Mouse (Mus musculus): ENCODE measurements at regions not wholly inside any gene's neighbourhood (a gene's known extent, or its start where the extent isn't known, plus 50 kb on each side); places are given as distances from the start of the nearest gene placed in this dataset.

DNA sequence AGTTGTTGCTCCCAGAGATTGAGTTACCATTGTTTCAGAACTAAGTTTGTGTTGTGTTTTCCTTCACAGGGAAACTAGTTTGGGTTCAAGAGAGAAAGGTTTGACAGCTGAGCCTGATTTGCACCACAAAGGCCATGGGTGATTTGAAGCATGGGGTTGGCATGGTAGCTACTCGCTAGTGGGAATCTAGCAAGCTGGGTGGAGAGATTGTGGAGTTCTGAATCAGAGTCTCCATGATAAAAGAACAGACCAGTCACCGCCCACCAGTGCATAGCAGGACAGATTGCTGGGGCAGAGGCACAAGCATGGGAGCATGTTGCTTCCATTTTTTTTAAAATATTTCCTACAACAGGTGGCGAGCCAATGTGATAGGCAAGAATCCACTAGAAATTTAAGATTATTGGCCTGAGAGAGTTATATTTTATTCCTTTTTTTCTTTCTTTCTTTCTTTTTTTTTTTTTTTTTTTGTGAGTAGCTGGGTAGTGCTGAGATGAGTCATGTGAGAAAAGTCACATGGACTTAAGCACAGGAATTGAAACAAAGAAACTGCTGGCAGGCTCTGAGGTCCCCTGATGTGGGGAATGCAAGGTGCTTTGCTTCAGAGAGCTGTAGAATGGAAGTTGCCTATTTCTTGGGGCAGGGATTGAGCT is 367.4 kb upstream of the Marcks start:
- Histone ChIP-seq H3K4me1 (no peaks in the 10 kb centered on the region), H3K4me3 (no peak overlapping the region), H3K27me3 (replicated peaks) (no peaks in the 10 kb centered on the region), H3K9ac (no peak overlapping the region), H3K27ac (no peak overlapping the region), H3K4me2 (no peak overlapping the region), H3K36me3 (no peaks in the 10 kb centered on the region), H3K9me3 (replicated peaks) (no peaks in the 10 kb centered on the region)
- ATAC-seq: no peak
- WGBS (ENCODE audit: insufficient replicate concordance): 63% methylated on average over 3 of the region's 3 CpGs

DNA sequence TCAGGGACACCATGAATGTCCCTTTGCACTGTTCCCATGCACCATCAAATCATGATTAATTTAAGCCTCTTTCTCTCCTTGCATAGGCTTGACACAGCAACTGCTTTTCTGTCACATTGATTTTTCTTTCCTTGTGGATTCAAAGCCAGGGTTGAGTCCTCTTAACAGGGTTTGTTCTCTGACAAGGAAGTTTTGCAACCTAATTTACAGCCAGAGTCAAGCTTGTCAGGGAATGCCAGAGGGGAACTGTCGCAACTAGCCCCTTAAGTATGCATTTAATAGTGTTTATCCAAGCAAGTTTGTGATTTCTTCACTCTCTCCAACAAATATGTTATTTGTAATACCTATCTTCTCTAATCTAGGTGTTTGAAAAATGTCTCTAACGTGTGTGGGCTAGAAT is 365.7 kb upstream of the Marcks start:
- no peaks in the 10 kb centered on the region for H3K27me3 ChIP-seq (replicated peaks)
- no peak overlapping the region for H3K4me2 ChIP-seq
- no peaks in the 10 kb centered on the region for H3K9me3 ChIP-seq (replicated peaks)
- H3K9ac ChIP-seq: no peak overlapping the region
- H3K36me3 ChIP-seq: no peaks in the 10 kb centered on the region
- ATAC-seq: no peak
- no peak overlapping the region for H3K4me3 ChIP-seq
- no peaks in the 10 kb centered on the region for H3K4me1 ChIP-seq
- 48% methylated on average over 2 of the region's 2 CpGs for WGBS (ENCODE audit: insufficient replicate concordance)
- H3K27ac ChIP-seq: no peak overlapping the region

DNA sequence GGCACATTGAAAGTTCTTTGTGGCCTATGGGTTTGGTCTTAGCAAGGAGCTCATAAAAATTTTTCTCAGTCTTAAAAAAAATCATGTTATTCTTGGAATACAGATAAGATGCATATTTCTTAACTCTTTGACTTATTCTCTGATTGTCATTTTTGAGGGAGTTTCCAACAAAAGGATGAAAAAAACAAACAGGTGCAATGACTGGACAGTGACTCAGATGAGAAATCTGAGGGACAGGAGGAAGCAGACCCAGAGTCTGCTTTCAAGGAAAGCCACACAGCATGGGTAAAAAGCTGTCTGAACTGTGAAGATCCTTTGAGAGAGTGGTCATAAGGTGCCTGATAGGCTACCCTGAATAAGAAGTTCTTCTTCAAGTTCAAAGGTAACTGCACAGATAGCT is 363.8 kb upstream of the Marcks start:
- H3K4me1 ChIP-seq: no peaks in the 10 kb centered on the region
- no peaks in the 10 kb centered on the region for H3K9me3 ChIP-seq (replicated peaks)
- no peaks in the 10 kb centered on the region for H3K27me3 ChIP-seq (replicated peaks)
- no peak overlapping the region for H3K4me2 ChIP-seq
- no peaks in the 10 kb centered on the region for H3K36me3 ChIP-seq
- H3K27ac ChIP-seq: no peak overlapping the region
- H3K9ac ChIP-seq: no peak overlapping the region
- H3K4me3 ChIP-seq: no peak overlapping the region
- ATAC-seq: no peak

DNA sequence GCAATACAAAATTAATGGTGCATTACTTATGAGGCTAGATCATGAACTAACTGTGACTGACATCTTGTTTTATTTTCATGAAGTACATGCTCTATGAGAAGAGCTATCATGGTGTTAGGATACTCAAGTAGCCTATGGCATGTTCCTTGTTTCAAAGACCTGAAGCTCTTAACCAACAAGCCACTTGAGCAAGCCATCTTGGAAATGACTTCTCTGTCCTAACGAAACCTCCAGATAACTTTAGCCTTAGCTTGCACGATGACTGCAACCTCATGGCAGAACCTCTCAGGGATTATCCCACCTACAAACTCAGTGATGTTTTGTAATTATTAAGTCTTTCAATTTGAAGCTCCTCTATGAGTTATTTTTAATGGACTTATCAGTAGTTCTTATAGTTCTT is 362.3 kb upstream of the Marcks start:
- Histone ChIP-seq H3K27ac (no peak overlapping the region), H3K36me3 (no peaks in the 10 kb centered on the region), H3K9me3 (replicated peaks) (no peaks in the 10 kb centered on the region), H3K4me2 (no peak overlapping the region), H3K9ac (no peak overlapping the region), H3K27me3 (replicated peaks) (no peaks in the 10 kb centered on the region), H3K4me3 (no peak overlapping the region), H3K4me1 (no peaks in the 10 kb centered on the region)
- ATAC-seq: no peak
- 74% methylated on average over 2 of the region's 2 CpGs for WGBS (ENCODE audit: insufficient replicate concordance)

DNA sequence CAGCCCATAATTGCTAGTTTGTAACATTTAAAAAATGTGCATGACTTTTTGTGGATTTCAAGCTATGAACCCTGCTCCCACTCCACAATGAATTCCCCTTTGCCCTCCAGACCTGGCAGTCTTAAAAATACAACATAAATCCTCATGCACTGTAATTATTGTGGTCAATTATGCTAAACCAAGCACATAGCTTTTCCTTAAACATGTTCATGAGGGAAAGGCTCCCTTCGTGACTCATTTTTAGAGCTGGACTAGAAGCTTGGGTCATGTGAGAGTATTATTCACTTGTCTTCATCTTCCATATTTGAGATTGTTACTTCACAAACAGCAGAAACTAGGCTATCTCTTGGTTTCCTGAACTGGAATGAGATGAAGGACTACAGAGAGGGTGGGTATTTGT is 356.7 kb upstream of the Marcks start:
- no peak overlapping the region for H3K4me2 ChIP-seq
- no peaks in the 10 kb centered on the region for H3K9me3 ChIP-seq (replicated peaks)
- no peaks in the 10 kb centered on the region for H3K36me3 ChIP-seq
- H3K27me3 ChIP-seq (replicated peaks): no peaks in the 10 kb centered on the region
- no peaks in the 10 kb centered on the region for H3K4me1 ChIP-seq
- H3K4me3 ChIP-seq: no peak overlapping the region
- no peak overlapping the region for H3K9ac ChIP-seq
- H3K27ac ChIP-seq: no peak overlapping the region
- 74% methylated on average over 1 of the region's 1 CpGs for WGBS (ENCODE audit: insufficient replicate concordance)
- no peak for ATAC-seq

DNA sequence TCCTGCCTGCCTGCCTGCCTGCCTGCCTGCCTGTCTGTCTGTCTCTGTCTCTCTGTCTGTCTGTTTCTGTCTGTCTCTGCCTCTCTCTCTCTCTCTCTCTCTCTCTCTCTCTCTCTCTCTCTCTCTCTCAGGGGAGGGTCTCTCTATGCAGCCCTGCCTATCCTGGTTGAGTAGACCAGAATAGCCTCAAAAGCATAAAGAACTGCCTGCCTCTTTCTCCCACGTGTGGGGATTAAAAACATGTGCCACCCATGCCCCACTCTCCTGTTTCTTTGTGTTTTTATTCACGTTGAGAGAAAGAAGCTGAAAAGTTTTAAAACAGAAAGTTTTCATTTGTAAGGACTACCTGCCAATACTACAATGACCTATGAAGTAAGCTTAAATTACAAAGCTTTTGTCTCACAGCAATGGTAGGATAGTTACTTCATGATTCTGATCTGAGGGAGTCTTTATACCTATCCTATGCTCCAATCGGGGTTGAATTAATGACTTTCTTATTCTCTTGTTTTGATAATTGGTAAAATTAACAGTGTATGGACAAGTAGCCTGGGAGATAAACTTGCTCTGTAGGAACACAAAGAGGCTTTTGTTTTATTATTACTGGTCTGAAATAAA is 355.9 kb upstream of the Marcks start:
- ATAC-seq: no peak
- Histone ChIP-seq H3K4me2 (no peak overlapping the region), H3K9me3 (replicated peaks) (no peaks in the 10 kb centered on the region), H3K4me1 (no peaks in the 10 kb centered on the region), H3K27me3 (replicated peaks) (no peaks in the 10 kb centered on the region), H3K4me3 (no peak overlapping the region), H3K36me3 (no peaks in the 10 kb centered on the region), H3K27ac (no peak overlapping the region), H3K9ac (no peak overlapping the region)
- WGBS (ENCODE audit: insufficient replicate concordance): 42% methylated on average over 3 of the region's 3 CpGs

DNA sequence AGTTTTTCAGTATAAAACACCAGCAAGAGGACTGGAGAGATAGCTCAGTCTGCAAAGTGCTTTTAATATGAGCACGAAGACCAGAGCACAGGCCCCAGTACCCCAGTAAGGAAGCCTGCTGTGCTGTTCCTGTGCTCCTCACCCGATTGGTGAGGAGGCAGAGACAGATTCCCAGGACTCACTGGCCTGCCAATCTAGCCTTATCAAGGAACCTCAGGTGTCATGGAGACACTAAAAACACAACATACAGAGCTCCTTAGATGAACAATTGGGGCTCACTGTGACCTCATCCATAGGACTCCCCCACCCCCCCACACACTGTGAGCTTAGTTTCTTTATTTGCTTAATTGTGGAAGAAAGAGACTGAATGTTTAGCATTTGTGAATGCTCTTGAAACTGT is 355.4 kb upstream of the Marcks start:
- Histone ChIP-seq H3K4me3 (no peak overlapping the region), H3K9ac (no peak overlapping the region), H3K4me2 (no peak overlapping the region), H3K27me3 (replicated peaks) (no peaks in the 10 kb centered on the region), H3K9me3 (replicated peaks) (no peaks in the 10 kb centered on the region), H3K36me3 (no peaks in the 10 kb centered on the region), H3K4me1 (no peaks in the 10 kb centered on the region), H3K27ac (no peak overlapping the region)
- 48% methylated on average over 2 of the region's 2 CpGs for WGBS (ENCODE audit: insufficient replicate concordance)
- no peak for ATAC-seq

DNA sequence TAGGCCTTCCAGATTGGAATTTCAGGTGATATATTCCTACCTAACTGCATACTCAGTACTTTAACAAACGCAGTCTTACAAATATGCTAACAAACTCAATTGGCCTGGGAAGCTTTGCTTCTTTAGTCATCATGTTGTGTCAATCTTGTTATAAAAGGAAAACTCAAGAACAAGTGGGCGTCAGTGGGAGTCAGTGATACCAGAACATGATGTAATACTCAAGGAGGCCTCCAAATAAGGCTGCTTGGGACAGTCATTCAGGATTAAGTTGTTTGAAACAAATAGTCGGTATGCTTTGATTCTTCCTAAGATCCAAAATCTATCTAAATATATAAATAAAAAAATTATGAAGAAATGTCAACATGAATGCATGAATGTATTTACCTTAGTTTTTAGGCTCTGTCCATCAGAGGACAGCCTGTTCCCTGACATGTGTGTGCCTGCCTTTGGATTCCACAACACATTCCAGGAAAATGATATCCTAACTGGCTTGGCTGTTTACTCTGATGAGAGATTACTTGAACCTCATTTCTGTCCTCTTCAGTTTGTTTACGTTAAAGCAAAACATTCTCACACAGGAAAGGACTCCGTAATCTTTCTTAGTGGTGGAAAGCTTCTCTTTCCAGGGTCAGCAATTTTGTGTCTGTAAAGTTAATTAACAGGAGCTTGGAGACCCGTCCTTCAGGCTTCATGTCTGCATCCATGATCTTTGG is 345.7 kb upstream of the Marcks start:
- no peaks in the 10 kb centered on the region for H3K36me3 ChIP-seq
- no peaks in the 10 kb centered on the region for H3K27me3 ChIP-seq (replicated peaks)
- no peak overlapping the region for H3K27ac ChIP-seq
- H3K9ac ChIP-seq: no peak overlapping the region
- ATAC-seq: no peak
- no peak overlapping the region for H3K4me3 ChIP-seq
- WGBS (ENCODE audit: insufficient replicate concordance): 56% methylated on average over 6 of the region's 6 CpGs
- H3K9me3 ChIP-seq (replicated peaks): no peaks in the 10 kb centered on the region
- no peaks in the 10 kb centered on the region for H3K4me1 ChIP-seq
- H3K4me2 ChIP-seq: no peak overlapping the region

DNA sequence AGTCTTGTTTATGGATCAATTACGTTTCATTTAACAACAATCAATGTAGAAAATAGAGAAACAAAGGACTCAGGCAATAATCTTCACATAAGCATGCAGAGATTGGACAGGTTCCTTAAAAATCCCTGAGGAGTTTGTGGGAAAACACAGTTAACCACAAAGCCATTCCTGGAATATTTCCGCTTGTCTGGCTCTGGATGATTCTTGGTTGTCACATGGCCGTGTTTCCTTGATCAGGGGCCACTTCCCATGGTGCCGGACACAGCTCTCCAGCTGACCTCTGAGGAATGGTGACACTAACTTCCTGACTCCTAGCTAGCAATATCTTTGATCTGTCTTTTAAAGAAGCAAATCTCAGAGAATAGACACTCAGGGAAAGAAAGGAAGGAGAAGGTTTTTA is 344.8 kb upstream of the Marcks start:
- no peak overlapping the region for H3K27ac ChIP-seq
- H3K4me1 ChIP-seq: no peaks in the 10 kb centered on the region
- H3K4me2 ChIP-seq: no peak overlapping the region
- H3K4me3 ChIP-seq: no peak overlapping the region
- no peak for ATAC-seq
- H3K36me3 ChIP-seq: no peaks in the 10 kb centered on the region
- H3K9me3 ChIP-seq (replicated peaks): no peaks in the 10 kb centered on the region
- H3K9ac ChIP-seq: no peak overlapping the region
- WGBS (ENCODE audit: insufficient replicate concordance): 39% methylated on average over 4 of the region's 4 CpGs
- no peaks in the 10 kb centered on the region for H3K27me3 ChIP-seq (replicated peaks)

DNA sequence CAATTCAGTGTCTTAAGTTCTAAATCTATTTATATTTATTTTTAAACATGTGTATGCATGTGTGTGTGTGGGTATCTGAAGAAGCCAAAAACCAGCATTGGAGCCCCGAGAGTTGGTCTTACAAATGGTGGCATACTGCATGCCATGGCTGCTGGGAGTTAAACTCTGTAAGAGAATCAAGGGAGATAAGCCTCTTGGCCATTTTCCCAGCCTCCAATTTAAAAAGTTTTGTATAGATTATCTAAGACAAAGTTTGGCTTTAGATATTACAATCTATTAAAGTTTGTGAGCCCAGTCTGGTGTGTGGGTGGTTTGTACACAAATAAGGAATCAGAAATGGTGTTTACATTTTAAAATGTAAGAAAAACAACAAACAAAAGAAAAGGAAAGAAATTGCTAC is 343.2 kb upstream of the Marcks start:
- no peak for ATAC-seq
- no peaks in the 10 kb centered on the region for H3K36me3 ChIP-seq
- H3K27ac ChIP-seq: no peak overlapping the region
- no peaks in the 10 kb centered on the region for H3K4me1 ChIP-seq
- H3K9ac ChIP-seq: no peak overlapping the region
- no peaks in the 10 kb centered on the region for H3K9me3 ChIP-seq (replicated peaks)
- 61% methylated on average over 1 of the region's 1 CpGs for WGBS (ENCODE audit: insufficient replicate concordance)
- H3K4me3 ChIP-seq: no peak overlapping the region
- H3K4me2 ChIP-seq: no peak overlapping the region
- no peaks in the 10 kb centered on the region for H3K27me3 ChIP-seq (replicated peaks)

DNA sequence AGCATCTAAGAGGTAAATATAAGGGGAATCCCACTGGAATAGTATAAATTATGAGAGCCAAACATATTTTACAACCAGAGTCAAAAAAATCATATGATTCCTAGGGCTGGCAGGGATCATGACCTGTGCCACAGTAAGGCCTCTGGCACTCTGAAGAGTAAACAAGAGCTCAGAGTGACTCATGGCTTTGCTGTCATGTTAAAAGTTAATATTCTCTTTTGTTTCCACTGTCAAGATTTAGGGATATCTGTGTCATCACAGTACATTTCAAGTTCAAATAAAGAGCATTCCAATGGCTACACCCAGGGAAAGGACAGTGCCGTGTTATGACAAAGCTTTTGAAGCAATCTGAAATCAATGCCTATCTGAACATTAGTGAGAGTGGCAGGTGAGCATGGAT is 341.6 kb upstream of the Marcks start:
- Histone ChIP-seq H3K36me3 (no peaks in the 10 kb centered on the region), H3K9me3 (replicated peaks) (no peaks in the 10 kb centered on the region), H3K4me2 (no peak overlapping the region), H3K27me3 (replicated peaks) (no peaks in the 10 kb centered on the region), H3K27ac (no peak overlapping the region), H3K4me3 (no peak overlapping the region), H3K4me1 (no peaks in the 10 kb centered on the region), H3K9ac (no peak overlapping the region)
- 67% methylated on average over 1 of the region's 1 CpGs for WGBS (ENCODE audit: insufficient replicate concordance)
- no peak for ATAC-seq

DNA sequence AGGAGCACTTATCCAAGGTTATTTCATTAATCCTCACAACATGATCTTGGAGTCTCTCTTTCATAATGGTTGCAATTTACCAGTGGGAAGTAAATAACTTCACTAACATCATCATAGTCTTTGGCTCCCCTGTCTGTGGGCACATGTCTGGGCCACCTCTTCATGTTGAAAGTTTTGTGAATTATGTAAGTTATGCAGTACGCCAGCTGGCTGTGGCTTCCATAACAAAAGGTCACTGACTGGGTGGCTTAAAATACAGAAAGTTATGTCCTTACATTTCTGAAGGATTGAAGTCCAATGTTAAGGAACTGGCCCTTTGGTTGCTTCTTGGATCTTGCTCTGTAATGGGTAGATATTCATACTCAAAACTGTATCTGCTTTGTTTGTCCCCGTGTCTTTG is 339.4 kb upstream of the Marcks start:
- no peak overlapping the region for H3K4me3 ChIP-seq
- no peak overlapping the region for H3K9ac ChIP-seq
- no peaks in the 10 kb centered on the region for H3K4me1 ChIP-seq
- no peak for ATAC-seq
- H3K27me3 ChIP-seq (replicated peaks): no peaks in the 10 kb centered on the region
- WGBS (ENCODE audit: insufficient replicate concordance): 69% methylated on average over 2 of the region's 2 CpGs
- H3K4me2 ChIP-seq: no peak overlapping the region
- H3K9me3 ChIP-seq (replicated peaks): no peaks in the 10 kb centered on the region
- no peak overlapping the region for H3K27ac ChIP-seq
- H3K36me3 ChIP-seq: no peaks in the 10 kb centered on the region

DNA sequence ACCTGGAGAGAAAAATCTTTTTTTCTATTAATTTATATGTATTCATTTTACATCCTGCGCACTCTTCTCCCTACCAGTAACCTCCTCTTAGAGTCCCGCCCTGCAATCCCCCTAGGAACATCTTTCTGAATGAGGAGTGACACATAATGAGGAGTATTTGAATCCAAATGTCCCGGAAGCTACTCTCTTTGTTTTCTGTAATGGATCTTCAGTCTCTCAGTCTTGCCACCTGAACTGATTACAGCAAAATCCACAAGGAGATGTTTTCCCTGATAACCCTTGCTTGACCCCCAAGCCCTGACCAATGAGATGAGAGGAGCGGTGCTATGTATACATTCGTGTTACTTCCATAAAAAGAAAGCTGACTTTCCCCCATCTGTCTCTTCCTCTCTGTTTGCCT is 334.4 kb upstream of the Marcks start:
- H3K27ac ChIP-seq: no peak overlapping the region
- H3K4me2 ChIP-seq: no peak overlapping the region
- 65% methylated on average over 5 of the region's 5 CpGs for WGBS (ENCODE audit: insufficient replicate concordance)
- H3K4me1 ChIP-seq: no peaks in the 10 kb centered on the region
- H3K4me3 ChIP-seq: no peak overlapping the region
- H3K36me3 ChIP-seq: no peaks in the 10 kb centered on the region
- H3K9ac ChIP-seq: no peak overlapping the region
- no peaks in the 10 kb centered on the region for H3K27me3 ChIP-seq (replicated peaks)
- ATAC-seq: no peak
- H3K9me3 ChIP-seq (replicated peaks): no peaks in the 10 kb centered on the region

Data from liver, embryonic 12.5 days (tissue).